In genomic region chr15:99295484-99295981, GRCm38 (mm10) we compare ENCODE assay signal across 8 mouse cellular contexts. TPM values are rescaled to one million over a fixed set of nuclear protein-coding genes. Genes with fewer than 3 reads are reported as not detected.
DNase-seq lines count a peak whose midpoint lies in the region; ATAC-seq lines count a peak whose summit lies in the region.

Fam186b (minus strand) TSS chr15:99295888.

- peak within 1 kb of the TSS; percentile 77 for H3K4me2 ChIP-seq in neural tube, embryonic 11.5 days (ENCODE audit: low read depth)
- peak within 1 kb of the TSS; percentile 72 for H3K4me2 ChIP-seq in embryonic facial prominence, embryonic 12.5 days (replicated peaks)
- peak within 1 kb of the TSS; percentile 67 for H3K4me2 ChIP-seq in hindbrain, embryonic 13.5 days
- H3K4me2 ChIP-seq in liver, embryonic 11.5 days: peak within 1 kb of the TSS; percentile 80
- peak within 1 kb of the TSS; percentile 69 for H3K4me2 ChIP-seq in neural tube, embryonic 12.5 days (replicated peaks)

- H3K36me3 ChIP-seq in neural tube, embryonic 11.5 days (ENCODE audit: control insufficient read depth, insufficient read depth, low read length): no peaks in the 10 kb centered on the region
- 0 out of 2 replicates have a peak, but pooled peaks cover 3% of the 10 kb centered on the region for H3K36me3 ChIP-seq in embryonic facial prominence, embryonic 12.5 days
- H3K36me3 ChIP-seq in hindbrain, embryonic 13.5 days: peaks cover 7% of the 10 kb centered on the region; the same call in 1 of the 2 replicates
- H3K36me3 ChIP-seq in liver, embryonic 11.5 days (ENCODE audit: control insufficient read depth, insufficient read depth, low read length): no peaks in the 10 kb centered on the region
- no peaks in the 10 kb centered on the region for H3K36me3 ChIP-seq in neural tube, embryonic 12.5 days

- under 1% methylated on average over 15 of the region's 17 CpGs for WGBS in neural tube, embryonic 11.5 days
- WGBS in embryonic facial prominence, embryonic 12.5 days: 4% methylated on average over 15 of the region's 17 CpGs
- under 1% methylated on average over 15 of the region's 17 CpGs for WGBS in hindbrain, embryonic 13.5 days
- 5% methylated on average over 16 of the region's 17 CpGs for WGBS in liver, embryonic 11.5 days
- WGBS in neural tube, embryonic 12.5 days: 1% methylated on average over 10 of the region's 17 CpGs

- peak within 1 kb of the TSS; percentile 70 for H3K4me3 ChIP-seq in neural tube, embryonic 11.5 days (ENCODE audit: low read depth, low read length)
- peak within 1 kb of the TSS; percentile 66 for H3K4me3 ChIP-seq in embryonic facial prominence, embryonic 12.5 days
- peak within 1 kb of the TSS; percentile 70 for H3K4me3 ChIP-seq in hindbrain, embryonic 13.5 days
- H3K4me3 ChIP-seq in liver, embryonic 11.5 days (ENCODE audit: low read depth, low read length): peak within 1 kb of the TSS; percentile 74
- peak within 1 kb of the TSS; percentile 73 for H3K4me3 ChIP-seq in neural tube, embryonic 12.5 days

- DNase-seq in neural tube, embryonic 11.5 days (ENCODE audit: low spot score): peak; percentile 57
- DNase-seq in neural tube, embryonic 10.5 days (ENCODE audit: extremely low spot score, low spot score): no peak
- peak; percentile 65 for DNase-seq in adrenal gland, adult 2 months
- peak; percentile 52 for DNase-seq in liver, embryonic 11.5 days (ENCODE audit: low spot score)
- DNase-seq in yolk sac, embryonic 10.5 days (ENCODE audit: low spot score): no peak

- peak within 1 kb of the TSS; percentile 75 for H3K27ac ChIP-seq in neural tube, embryonic 11.5 days (ENCODE audit: low read depth, low read length)
- H3K27ac ChIP-seq in embryonic facial prominence, embryonic 12.5 days: peak within 1 kb of the TSS; percentile 93
- peak within 1 kb of the TSS; percentile 93 for H3K27ac ChIP-seq in hindbrain, embryonic 13.5 days
- H3K27ac ChIP-seq in liver, embryonic 11.5 days (ENCODE audit: low read depth, low read length): peak within 1 kb of the TSS; percentile 82
- H3K27ac ChIP-seq in neural tube, embryonic 12.5 days: peak within 1 kb of the TSS; percentile 77

- no peaks in the 10 kb centered on the region for H3K9me3 ChIP-seq in neural tube, embryonic 11.5 days (ENCODE audit: control insufficient read depth, low read length)
- H3K9me3 ChIP-seq in embryonic facial prominence, embryonic 12.5 days: no peaks in the 10 kb centered on the region
- H3K9me3 ChIP-seq in hindbrain, embryonic 13.5 days: no peaks in the 10 kb centered on the region
- H3K9me3 ChIP-seq in liver, embryonic 11.5 days (ENCODE audit: control insufficient read depth, low read length): no peaks in the 10 kb centered on the region
- H3K9me3 ChIP-seq in neural tube, embryonic 12.5 days: no peaks in the 10 kb centered on the region

- peak within 1 kb of the TSS; percentile 77 for H3K9ac ChIP-seq in neural tube, embryonic 11.5 days (ENCODE audit: low read length)
- H3K9ac ChIP-seq in embryonic facial prominence, embryonic 12.5 days: peak within 1 kb of the TSS; percentile 74
- peak within 1 kb of the TSS; percentile 85 for H3K9ac ChIP-seq in hindbrain, embryonic 13.5 days
- peak within 1 kb of the TSS; percentile 75 for H3K9ac ChIP-seq in liver, embryonic 11.5 days (ENCODE audit: low read depth, low read length)
- H3K9ac ChIP-seq in neural tube, embryonic 12.5 days: peak within 1 kb of the TSS; percentile 76

- peak; percentile 54; the same call in 1 of the 2 replicates for ATAC-seq in neural tube, embryonic 11.5 days (ENCODE audit: insufficient read depth, low FRiP score, low TSS enrichment)
- peak; percentile 13; the same call in 1 of the 2 replicates for ATAC-seq in embryonic facial prominence, embryonic 12.5 days (ENCODE audit: insufficient number of reproducible peaks, insufficient read depth, low FRiP score, low TSS enrichment)
- peak; percentile 64 for ATAC-seq in hindbrain, embryonic 13.5 days (ENCODE audit: low FRiP score)
- ATAC-seq in liver, embryonic 11.5 days (replicated peaks; ENCODE audit: low FRiP score): no peak
- ATAC-seq in neural tube, embryonic 12.5 days (ENCODE audit: low FRiP score, low read depth): peak; percentile 79

- H3K4me1 ChIP-seq in neural tube, embryonic 11.5 days (ENCODE audit: control insufficient read depth, insufficient read depth, low read length): peaks cover 2% of the 10 kb centered on the region; the same call in 1 of the 2 replicates
- peaks cover 18% of the 10 kb centered on the region for H3K4me1 ChIP-seq in embryonic facial prominence, embryonic 12.5 days
- H3K4me1 ChIP-seq in hindbrain, embryonic 13.5 days (replicated peaks): peaks cover 23% of the 10 kb centered on the region
- H3K4me1 ChIP-seq in liver, embryonic 11.5 days (replicated peaks; ENCODE audit: control insufficient read depth, insufficient read depth, low read length): no peaks in the 10 kb centered on the region
- peaks cover 13% of the 10 kb centered on the region for H3K4me1 ChIP-seq in neural tube, embryonic 12.5 days

- H3K27me3 ChIP-seq in neural tube, embryonic 11.5 days (ENCODE audit: control insufficient read depth, insufficient read depth, low read length): no peaks in the 10 kb centered on the region
- no peaks in the 10 kb centered on the region for H3K27me3 ChIP-seq in embryonic facial prominence, embryonic 12.5 days
- no peaks in the 10 kb centered on the region for H3K27me3 ChIP-seq in hindbrain, embryonic 13.5 days
- H3K27me3 ChIP-seq in liver, embryonic 11.5 days (replicated peaks; ENCODE audit: control insufficient read depth, insufficient read depth, low read length): no peaks in the 10 kb centered on the region
- H3K27me3 ChIP-seq in neural tube, embryonic 12.5 days (replicated peaks): no peaks in the 10 kb centered on the region

RNA-seq across cellular contexts. Expression of gene Fam186b, which starts in this region (rescaled TPM):
- polyA plus RNA-seq in neural tube, embryonic 11.5 days (2014; fragmentation: Nextera tagmentation; extraction: Ambion mirVana): 0.07 TPM in 1 of 2 replicates, not detected in the other
- 1 to 10 TPM; 1.4 to 3.1 TPM for total RNA-seq in adrenal gland, adult 2 months (2021)
- 1.1 and 1.6 TPM in 2 replicates for polyA plus RNA-seq in adrenal gland, adult 2 months (2012; rRNA removed)
- polyA plus RNA-seq in embryonic facial prominence, embryonic 12.5 days (2016; fragmentation: Nextera tagmentation; extraction: Ambion mirVana): 0.09 and 0.32 TPM in 2 replicates
- 0.47 and 0.69 TPM in 2 replicates for polyA plus RNA-seq in hindbrain, embryonic 13.5 days (2015; fragmentation: Nextera tagmentation; extraction: Ambion mirVana)
- polyA plus RNA-seq in liver, embryonic 11.5 days (2014; fragmentation: Nextera tagmentation; extraction: Ambion mirVana): 0.08 and 0.09 TPM in 2 replicates
- polyA plus RNA-seq in neural tube, embryonic 12.5 days (2016; fragmentation: Nextera tagmentation; extraction: Ambion mirVana): 0.51 and 0.56 TPM in 2 replicates

Comparison
In these comparisons a context has a peak if more than half of its experiments do, and no peak if none do; other contexts are left out.
1. Peak in DNase-seq, ATAC-seq, H3K4me3 ChIP-seq, H3K27ac ChIP-seq, H3K9ac ChIP-seq and H3K4me2 ChIP-seq in neural tube, embryonic 11.5 days; RNA of the gene not detected or under 1 TPM.
2. Peak in ATAC-seq, H3K4me3 ChIP-seq, H3K27ac ChIP-seq, H3K9ac ChIP-seq and H3K4me2 ChIP-seq in embryonic facial prominence, embryonic 12.5 days; RNA of the gene not detected or under 1 TPM.
3. Peak in ATAC-seq, H3K4me3 ChIP-seq, H3K27ac ChIP-seq, H3K9ac ChIP-seq and H3K4me2 ChIP-seq in hindbrain, embryonic 13.5 days; RNA of the gene not detected or under 1 TPM.
4. Peak in DNase-seq, H3K4me3 ChIP-seq, H3K27ac ChIP-seq, H3K9ac ChIP-seq and H3K4me2 ChIP-seq in liver, embryonic 11.5 days; RNA of the gene not detected or under 1 TPM.
5. Peak in ATAC-seq, H3K4me3 ChIP-seq, H3K27ac ChIP-seq, H3K9ac ChIP-seq and H3K4me2 ChIP-seq in neural tube, embryonic 12.5 days; RNA of the gene not detected or under 1 TPM.